Mouse (Mus musculus): ENCODE data around the gene Pex5l.

- TF ChIP-seq CTCF (IDR thresholded peaks at IDR 0.05; ENCODE audit: borderline replicate concordance, control insufficient read depth, extremely low read depth, insufficient read depth, low read length, poor library complexity): no peak
- TF ChIP-seq POLR2A (IDR thresholded peaks at IDR 0.05; ENCODE audit: control insufficient read depth, extremely low read depth, insufficient read depth, low read length, poor library complexity): no peak
Observed at GRCm38 (mm10) chr3:33074266-33074981, 68.6 kb downstream of the Pex5l start.

Measured in thymus, adult 2 months (tissue).